Mouse (Mus musculus): ENCODE measurements around the gene Acsl4.

Acsl4 gene

DNA sequence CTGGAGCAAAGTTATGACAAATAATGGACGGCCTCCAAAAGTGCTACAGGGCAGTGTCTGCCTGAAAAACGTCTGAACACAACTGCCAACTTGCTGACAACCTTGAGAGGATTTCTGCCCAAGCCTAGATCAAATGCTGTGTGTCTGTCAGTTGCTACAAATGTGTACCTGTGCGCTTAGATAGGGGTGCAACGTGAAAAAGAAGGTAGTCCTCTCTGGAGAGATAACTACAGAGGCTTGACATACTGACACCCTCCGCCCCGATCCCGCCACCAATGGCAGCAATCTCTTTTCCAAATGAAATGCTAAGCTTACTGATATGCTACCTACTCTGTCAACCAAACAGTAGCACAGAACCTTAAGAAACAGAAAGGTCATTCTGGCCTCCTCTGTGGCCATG is 31.3 kb downstream of the Acsl4 start:
- no peak for DNase-seq (ENCODE audit: low spot score in 2 of 2)

DNA sequence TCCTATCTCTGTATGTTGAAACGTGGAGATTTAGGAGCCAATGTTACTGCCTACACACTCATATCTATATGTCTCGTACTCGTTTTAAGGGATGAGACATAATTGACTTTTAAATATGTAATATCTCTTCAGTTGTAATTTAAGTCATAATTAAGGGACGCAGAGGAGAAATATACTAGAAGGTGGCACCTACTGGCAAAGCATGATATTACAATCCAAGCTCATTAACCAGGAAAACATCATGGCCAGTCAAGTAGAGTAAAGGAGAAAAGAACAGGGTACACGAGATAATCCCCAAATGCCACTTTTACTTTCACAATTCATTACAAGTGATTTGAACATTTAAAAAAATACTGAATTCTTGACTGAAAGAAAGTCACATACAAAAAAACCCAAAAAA is 31.9 kb downstream of the Acsl4 start:
- no peak for DNase-seq (ENCODE audit: low spot score in 2 of 2)

DNA sequence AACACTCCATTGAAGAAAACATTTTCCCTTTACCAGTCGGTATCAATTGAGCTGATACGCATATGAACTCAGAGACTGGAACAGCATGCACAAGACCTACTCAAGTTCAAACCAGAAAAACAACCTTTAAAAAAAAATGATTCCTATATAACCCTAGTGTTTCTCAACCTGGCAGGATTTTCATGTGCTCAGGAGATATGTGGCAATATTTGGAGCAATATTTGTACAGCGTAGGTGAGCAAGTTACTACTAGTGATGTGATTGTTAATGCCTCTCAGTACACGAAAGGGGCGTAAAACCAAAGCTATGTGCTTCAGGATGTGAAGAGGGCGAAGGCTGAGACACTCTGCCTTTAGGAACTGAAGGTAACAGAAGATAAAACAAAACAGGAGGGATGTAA is 54.1 kb downstream of the Acsl4 start:
- DNase-seq (ENCODE audit: low spot score in 2 of 2): no peak

DNA sequence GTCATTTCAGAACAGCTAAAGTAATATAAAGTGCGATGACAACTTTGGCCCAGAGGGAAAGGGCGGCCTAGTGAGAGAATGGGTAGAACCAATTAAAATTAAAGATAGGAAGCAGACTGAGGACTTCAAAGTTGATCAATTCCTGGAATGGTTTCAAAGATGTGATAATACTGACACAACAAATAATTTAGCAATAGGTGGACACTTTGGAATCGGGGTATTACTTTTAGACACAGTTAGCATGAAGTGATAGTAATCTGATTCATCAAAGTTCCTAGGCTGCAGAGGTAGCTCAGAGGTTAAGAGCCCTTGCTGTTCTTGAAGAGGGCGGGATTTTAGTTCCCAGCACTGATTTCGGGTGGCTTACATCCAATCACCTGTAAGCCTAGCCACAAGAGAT is 54.8 kb downstream of the Acsl4 start:
- DNase-seq (ENCODE audit: low spot score in 2 of 2): no peak

DNA sequence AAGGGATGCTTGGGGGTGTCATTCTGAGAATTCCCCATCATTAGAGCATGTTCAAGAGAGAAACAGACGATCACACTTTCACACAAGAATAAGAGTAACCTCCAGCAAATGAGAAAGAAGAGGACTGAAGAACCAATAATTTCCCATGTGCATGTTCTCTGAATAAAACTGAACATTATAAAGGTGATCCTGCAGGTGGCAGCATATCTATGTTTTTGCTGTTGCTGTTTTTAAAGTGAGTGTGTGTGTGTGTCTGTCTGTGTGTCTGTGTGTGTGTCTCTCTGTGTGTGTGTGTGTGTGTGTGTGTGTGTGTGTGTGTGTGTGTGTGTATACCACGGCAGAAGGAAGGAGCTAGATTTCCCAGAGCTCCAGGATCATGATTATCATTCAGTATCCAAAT is 64.6 kb downstream of the Acsl4 start:
- no peak for DNase-seq (ENCODE audit: low spot score in 2 of 2)

DNA sequence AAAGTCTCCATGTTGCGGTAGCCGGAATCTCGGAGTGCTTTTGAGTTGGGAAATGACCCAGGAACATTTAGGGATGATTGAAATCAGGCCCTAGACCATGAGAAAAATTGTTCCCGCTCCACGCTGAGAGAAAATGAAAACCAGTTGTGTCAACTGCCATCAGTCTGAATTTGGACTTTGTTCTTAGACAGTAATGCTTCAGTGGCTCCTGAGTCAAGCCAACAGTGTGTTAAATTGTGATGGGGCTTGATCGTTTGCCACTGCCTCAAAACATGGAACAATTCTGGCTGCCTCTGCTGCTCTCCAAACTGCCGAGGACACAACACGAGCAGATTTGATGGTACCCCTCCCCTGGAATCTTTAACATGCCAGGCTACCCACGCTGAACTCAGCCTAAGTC is 74.2 kb downstream of the Acsl4 start:
- no peak for DNase-seq (ENCODE audit: low spot score in 2 of 2)

DNA sequence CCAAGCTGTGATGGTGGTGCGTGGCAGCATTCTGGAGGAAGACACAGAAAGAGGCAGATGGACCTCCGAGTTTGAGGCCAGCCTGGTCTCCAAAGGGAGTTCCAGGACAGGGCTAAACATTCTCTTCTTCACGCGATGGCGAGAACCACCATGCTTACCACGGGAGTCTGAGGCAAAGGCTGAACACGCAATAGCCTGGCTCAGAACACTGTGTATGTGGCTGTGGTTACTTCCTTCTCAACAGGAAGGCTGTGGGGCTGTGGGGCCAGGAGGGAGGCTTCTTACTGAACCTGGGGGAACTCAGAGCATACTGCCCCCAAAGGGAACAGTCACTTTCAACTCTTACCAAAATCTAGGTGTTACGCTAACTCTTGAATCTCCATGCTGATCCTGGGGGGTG is 75.1 kb downstream of the Acsl4 start:
- no peak for DNase-seq (ENCODE audit: low spot score in 2 of 2)

DNA sequence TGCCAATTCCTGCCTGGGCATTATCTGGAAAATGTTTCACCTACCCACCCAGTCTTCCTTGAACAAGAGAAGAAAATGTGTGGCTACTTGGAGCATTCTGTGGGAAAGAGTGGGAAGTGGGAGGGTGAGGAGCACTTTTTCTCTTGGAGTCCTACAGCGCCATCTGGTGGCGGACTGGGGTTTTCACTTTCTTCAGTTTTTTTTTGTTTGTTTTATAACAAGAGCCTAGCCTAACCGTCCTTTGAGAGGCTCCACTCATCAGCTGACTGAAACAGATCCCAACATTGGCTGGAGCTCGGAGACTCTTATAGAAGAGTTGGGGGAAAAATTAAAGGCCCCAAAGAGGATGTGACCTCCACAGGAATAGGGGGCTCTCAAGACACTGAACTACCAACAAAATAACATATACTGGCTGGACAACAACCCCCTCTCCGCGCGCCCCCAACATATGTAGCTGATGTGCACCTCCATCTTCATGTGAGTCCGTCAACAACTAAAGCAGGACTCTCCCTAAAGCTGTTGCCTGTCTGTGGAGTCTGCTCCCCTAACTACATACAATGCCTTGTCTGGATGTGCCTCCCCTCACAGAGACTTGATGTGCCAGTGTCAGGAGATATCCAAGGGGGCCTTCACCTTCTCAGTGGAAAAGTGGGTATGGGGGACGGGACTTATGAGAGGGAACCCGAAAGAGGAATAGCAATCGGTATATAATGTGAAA is 75.9 kb downstream of the Acsl4 start:
- DNase-seq (ENCODE audit: low spot score in 2 of 2): peak; percentile 43 to 77

DNA sequence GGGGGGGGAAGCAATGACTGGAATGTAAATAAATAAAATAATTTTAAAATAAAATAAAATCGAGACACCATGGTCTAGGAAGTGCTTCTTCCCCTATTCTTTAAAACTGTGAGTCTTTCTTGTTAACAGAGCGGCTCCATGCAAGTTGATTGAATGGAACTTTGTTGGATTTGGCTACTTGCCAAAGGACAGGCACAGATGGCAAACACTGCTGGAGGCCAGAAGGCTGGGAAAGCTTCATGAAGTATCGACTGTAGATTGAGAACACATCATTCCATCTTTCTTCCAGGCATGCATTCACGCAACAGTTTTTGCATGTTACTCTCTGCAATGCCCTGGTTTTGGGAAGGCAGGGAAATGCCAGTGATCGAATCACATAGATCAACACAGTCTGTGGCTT is 79.9 kb downstream of the Acsl4 start:
- DNase-seq (ENCODE audit: low spot score in 2 of 2): peak in 1 of 2 experiments; percentile 21

DNA sequence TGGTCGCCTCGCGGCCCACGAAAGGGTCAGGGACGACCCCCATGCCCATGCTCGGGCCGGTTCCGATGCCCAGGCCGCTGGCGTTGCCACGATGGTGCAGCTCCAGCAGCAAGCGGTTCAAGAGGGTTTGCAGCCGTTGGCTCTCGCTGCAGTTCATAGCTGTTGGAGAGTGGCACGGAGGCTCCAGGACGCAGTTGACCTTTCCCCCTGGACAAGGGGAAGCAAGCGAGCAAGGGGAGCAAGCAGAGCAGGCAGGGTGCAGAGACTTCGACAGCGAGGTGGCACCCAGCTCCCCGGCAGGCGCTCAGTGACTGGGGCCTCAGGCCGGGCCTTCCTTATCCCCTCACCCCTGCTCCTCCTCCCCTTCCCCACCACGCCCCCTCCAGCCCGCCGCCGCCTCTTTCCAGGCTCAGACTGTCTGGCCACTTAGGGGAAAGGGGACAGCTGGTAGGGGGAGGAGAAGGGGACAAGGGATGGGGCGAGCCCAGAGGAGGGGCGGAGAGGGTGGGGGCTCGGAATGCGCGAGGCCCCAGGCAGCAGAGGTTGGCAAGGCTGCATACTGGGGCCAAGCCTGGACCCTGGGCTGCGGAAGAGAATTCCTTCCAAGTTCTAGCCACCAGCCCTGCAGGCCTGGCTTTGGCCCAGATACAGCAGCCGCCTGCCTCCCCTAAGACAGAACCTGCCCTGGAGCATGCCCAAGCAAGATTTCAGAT is 84.3 kb downstream of the Acsl4 start, which contains the start of gene Kcne1l:
TSS of gene Kcne1l (minus strand) at position 426 of the 713 bp plus-strand sequence.
- DNase-seq (ENCODE audit: low spot score in 2 of 2): peak; percentile 17 to 49

DNA sequence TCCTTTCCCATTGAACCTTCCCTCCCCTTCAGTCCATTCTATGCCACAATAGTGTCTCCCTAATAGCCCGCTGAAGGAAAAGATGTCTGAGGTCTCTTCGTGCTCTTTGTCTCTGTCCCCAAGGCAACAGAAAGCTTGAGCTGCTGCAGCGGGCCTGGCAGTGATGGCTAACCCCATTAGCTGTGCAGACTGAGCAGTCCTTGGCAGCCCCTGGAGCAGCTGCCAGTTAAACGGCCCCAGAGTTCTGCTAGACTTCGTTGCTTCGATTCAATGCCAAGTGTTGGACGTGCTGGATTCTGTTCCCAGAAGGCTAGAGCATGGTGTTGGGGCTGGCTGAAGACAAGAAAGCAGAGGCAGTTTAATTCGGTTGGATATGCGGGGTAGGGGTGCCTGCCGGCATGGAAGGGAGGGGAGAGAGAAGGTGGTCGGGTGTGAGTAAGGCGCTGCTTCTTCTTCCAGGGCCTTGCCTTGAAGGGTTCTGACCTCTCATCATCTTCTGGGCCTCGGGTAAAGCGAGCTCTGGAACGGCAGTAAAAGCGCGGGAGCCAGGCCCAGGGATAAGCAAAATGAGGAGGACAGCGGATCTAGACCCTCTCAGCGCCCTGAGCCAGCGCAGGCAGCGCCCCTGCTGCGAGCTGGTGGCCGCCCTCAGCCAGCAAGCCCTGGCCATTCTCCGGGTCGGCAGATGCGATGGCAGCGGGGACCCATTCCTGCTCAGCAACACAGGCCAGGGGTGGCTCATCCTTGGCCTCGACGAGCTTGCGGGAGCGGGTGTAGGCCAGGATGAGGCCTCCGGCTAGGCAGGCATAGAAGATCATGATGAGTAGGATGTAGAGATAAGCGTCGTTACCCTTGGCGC is 85.1 kb downstream of the Acsl4 start:
- peak in 1 of 2 experiments; percentile 49 for DNase-seq (ENCODE audit: low spot score in 2 of 2)

DNA sequence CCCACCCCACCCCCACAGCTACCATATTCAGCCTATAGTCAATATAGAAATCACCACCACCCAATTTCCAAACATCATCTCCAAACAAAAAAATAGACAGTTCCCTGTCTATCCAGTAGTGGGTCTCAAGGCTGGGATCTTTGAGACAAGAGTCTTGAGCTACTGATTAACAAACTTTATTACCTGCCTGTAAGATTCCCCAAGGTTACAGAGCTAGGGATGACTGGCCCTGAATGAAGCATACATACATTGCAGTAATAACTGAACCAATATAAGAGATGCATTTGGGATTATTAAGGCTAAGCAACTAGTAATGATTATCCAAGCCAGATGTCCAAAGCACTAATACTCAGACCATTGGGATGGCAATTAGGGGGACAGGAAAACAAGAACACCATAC is 85.7 kb downstream of the Acsl4 start:
- no peak for DNase-seq (ENCODE audit: low spot score in 2 of 2)

DNA sequence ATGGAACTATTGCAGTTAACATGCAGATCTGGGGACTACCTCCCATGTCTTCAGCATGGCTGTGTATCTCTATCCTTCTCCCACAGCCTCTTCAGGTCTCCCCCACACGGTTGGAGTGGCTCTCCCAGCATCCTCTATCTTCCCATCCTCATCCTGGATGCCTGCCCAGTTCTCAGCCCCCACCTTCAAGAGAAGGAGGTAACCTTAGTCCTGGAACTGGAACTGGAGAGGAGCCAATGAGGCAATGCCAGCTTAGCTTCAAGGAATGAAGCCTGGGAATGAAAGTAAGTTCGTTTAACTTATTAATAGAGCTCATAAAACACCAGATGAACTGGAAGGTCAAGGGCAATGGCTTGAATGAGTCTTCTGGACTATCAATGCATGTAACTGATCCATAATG is 86.9 kb downstream of the Acsl4 start:
- no peak for DNase-seq (ENCODE audit: low spot score in 2 of 2)

DNA sequence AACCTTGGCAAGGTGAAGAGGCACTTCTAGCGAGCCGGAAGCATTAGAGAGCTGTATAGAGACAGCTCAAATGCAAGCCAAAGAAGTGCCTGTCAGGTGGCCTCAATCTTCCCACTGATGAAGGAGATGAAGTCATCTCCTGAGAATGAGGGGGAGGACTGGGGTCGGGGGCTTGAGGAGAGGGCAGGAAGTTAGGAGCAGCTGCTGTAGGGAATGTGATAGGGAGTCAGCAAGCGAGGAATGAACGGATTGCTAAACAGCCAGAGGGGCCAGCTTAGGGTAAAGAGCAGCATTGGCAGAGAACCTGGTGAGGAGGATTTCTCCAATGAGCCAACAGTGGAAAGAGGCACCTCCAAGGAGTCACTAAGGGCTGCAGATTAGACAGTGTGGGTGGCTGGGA is 104.4 kb downstream of the Acsl4 start:
- DNase-seq (ENCODE audit: low spot score in 2 of 2): no peak

DNA sequence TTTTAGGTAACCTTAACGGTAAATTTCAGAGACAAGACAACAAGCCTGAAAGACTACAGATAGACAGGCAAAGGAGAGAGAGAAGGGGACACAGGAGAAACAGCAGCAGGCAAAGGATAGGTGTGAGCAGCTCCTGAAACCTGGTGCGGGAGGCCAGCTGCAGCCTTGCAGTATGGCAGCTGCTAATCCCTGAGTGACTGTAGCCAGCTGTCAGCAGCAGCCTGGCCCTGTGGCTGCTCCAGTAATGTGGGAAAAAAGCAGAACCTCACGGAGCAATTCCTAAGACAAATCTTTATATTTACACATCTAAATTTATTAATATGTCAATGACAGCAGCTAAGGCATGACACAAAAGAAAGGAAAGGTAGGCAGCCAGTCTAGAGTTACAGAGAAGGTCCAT is 113.8 kb downstream of the Acsl4 start:
- DNase-seq (ENCODE audit: low spot score in 2 of 2): no peak

DNA sequence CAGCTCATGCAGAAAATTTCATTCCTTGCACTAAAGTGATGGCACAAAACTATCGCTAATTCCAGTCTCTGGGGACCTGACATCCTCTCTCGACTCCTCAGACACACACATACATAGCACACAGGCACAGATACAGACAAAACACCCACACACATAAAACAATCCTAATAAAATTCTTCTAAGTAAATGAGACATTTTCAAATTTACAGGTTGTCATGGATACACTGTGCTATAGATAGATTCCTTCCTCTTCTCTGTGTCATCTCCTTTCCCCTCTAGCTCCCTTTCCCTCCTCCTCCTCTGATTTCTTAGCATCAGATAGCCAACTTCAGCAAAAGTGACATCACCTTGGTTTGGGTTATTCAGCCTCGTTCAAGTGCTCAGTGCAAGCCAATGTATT is 114.3 kb downstream of the Acsl4 start:
- no peak for DNase-seq (ENCODE audit: low spot score in 2 of 2)

All from cerebellum, postnatal 4 days (tissue).